Mouse (Mus musculus): Measurements from ENCODE around the gene Gm10160. TPM values are rescaled to one million over a fixed set of nuclear protein-coding genes. Genes with fewer than 3 reads are reported as not detected.
A peak's percentile ranks its signal among the peaks of the same experiment; 100 is the strongest.

Gm10160 gene
- total and polyA plus RNA-seq, 2 experiments from 2014 or later, result not detected

- no peak for TF ChIP-seq CTCF (IDR thresholded peaks at IDR 0.05; ENCODE audit: low read depth)
- no peaks in the 10 kb centered on the region for H3K36me3 ChIP-seq (ENCODE audit: insufficient read depth, low read length)
- H3K4me2 ChIP-seq (ENCODE audit: low read depth, low read length), result peak overlapping the region; percentile 98
- DNase-seq (ENCODE audit: low spot score) (no peak), ATAC-seq (peak; percentile 33; the same call in 1 of the 2 replicates)
- H3K4me3 ChIP-seq (ENCODE audit: low read length), result peak overlapping the region; percentile 54
- H3K27me3 ChIP-seq (ENCODE audit: insufficient read depth, low read length), result no peaks in the 10 kb centered on the region; the same call in 1 of the 2 replicates
- no peak overlapping the region for H3K27ac ChIP-seq
- WGBS, result 36% methylated on average over 11 of the region's 11 CpGs
- no peak overlapping the region for H3K9ac ChIP-seq (replicated peaks; ENCODE audit: low read length)
- H3K9me3 ChIP-seq (ENCODE audit: low read length), result no peaks in the 10 kb centered on the region
- H3K4me1 ChIP-seq (ENCODE audit: insufficient read depth, low read length), result peaks cover 4% of the 10 kb centered on the region; the same call in 1 of the 2 replicates
Observed at GRCm38 (mm10) chr7:81860071-81860470, 4.5 kb upstream of the Gm10160 start.

- WGBS, result 2% methylated on average over 64 of the region's 64 CpGs
- H3K36me3 ChIP-seq (ENCODE audit: insufficient read depth, low read length), result no peaks in the 10 kb centered on the region
Observed at GRCm38 (mm10) chr7:81858968-81859721, 3.6 kb upstream of the Gm10160 start, which contains the start of gene Tm6sf1. Tm6sf1 (plus strand) TSS chr7:81859001.

GRCm38 (mm10) chr7:81858236-81858635, 2.6 kb upstream of the Gm10160 start:
- Histone ChIP-seq H3K9me3 (ENCODE audit: low read length) (no peaks in the 10 kb centered on the region), H3K27ac (no peak overlapping the region), H3K4me2 (ENCODE audit: low read depth, low read length) (peak overlapping the region; percentile 98), H3K27me3 (ENCODE audit: insufficient read depth, low read length) (no peaks in the 10 kb centered on the region; the same call in 1 of the 2 replicates), H3K4me1 (ENCODE audit: insufficient read depth, low read length) (peaks cover 4% of the 10 kb centered on the region; the same call in 1 of the 2 replicates), H3K36me3 (ENCODE audit: insufficient read depth, low read length) (no peaks in the 10 kb centered on the region), H3K9ac (replicated peaks; ENCODE audit: low read length) (0 out of 2 replicates have a peak overlapping the region, but pooled peaks have one; percentile 60), H3K4me3 (ENCODE audit: low read length) (peak overlapping the region; percentile 54)
- 15% methylated on average over 9 of the region's 9 CpGs for WGBS
- ATAC-seq (no peak), DNase-seq (ENCODE audit: low spot score) (no peak)
- TF ChIP-seq CTCF (IDR thresholded peaks at IDR 0.05; ENCODE audit: low read depth), result no peak

More at GRCm38 (mm10) chr7:81858968-81859721, 3.6 kb upstream of the Gm10160 start, which contains the start of gene Tm6sf1:
- no peaks in the 10 kb centered on the region for H3K9me3 ChIP-seq (ENCODE audit: low read length)
- no peak; the same call in 1 of the 2 replicates for TF ChIP-seq CTCF (IDR thresholded peaks at IDR 0.05; ENCODE audit: low read depth)
- no peaks in the 10 kb centered on the region; the same call in 1 of the 2 replicates for H3K27me3 ChIP-seq (ENCODE audit: insufficient read depth, low read length)
- H3K4me2 ChIP-seq (ENCODE audit: low read depth, low read length), result peak within 1 kb of the TSS; percentile 98
- DNase-seq (ENCODE audit: low spot score) (peak; percentile 52), ATAC-seq (peak; percentile 78)
- H3K4me1 ChIP-seq (ENCODE audit: insufficient read depth, low read length), result peaks cover 4% of the 10 kb centered on the region; the same call in 1 of the 2 replicates
- peak within 1 kb of the TSS; percentile 45; the same call in 1 of the 2 replicates for H3K27ac ChIP-seq
- H3K4me3 ChIP-seq (ENCODE audit: low read length), result peak within 1 kb of the TSS; percentile 54
- H3K9ac ChIP-seq (replicated peaks; ENCODE audit: low read length), result peak within 1 kb of the TSS; percentile 60

GRCm38 (mm10) chr7:81856221-81856620, 627 bp upstream of the Gm10160 start:
- Histone ChIP-seq H3K4me2 (ENCODE audit: low read depth, low read length) (no peak overlapping the region), H3K9me3 (ENCODE audit: low read length) (no peaks in the 10 kb centered on the region), H3K9ac (replicated peaks; ENCODE audit: low read length) (no peak overlapping the region), H3K27me3 (ENCODE audit: insufficient read depth, low read length) (no peaks in the 10 kb centered on the region; the same call in 1 of the 2 replicates), H3K4me1 (ENCODE audit: insufficient read depth, low read length) (peaks cover 4% of the 10 kb centered on the region; the same call in 1 of the 2 replicates), H3K4me3 (ENCODE audit: low read length) (no peak overlapping the region), H3K36me3 (ENCODE audit: insufficient read depth, low read length) (no peaks in the 10 kb centered on the region), H3K27ac (no peak overlapping the region)
- DNase-seq (ENCODE audit: low spot score) (no peak), ATAC-seq (no peak)
- no peak for TF ChIP-seq CTCF (IDR thresholded peaks at IDR 0.05; ENCODE audit: low read depth)
- 81% methylated on average over 4 of the region's 4 CpGs for WGBS

- no peak for ATAC-seq
- DNase-seq (ENCODE audit: low spot score), result no peak
- H3K36me3 ChIP-seq (ENCODE audit: insufficient read depth, low read length), result no peaks in the 10 kb centered on the region
- H3K4me2 ChIP-seq (ENCODE audit: low read depth, low read length), result no peak overlapping the region
- no peaks in the 10 kb centered on the region; the same call in 1 of the 2 replicates for H3K27me3 ChIP-seq (ENCODE audit: insufficient read depth, low read length)
- H3K4me1 ChIP-seq (ENCODE audit: insufficient read depth, low read length), result no peaks in the 10 kb centered on the region; the same call in 1 of the 2 replicates
- H3K9me3 ChIP-seq (ENCODE audit: low read length), result no peaks in the 10 kb centered on the region
- no peak overlapping the region for H3K9ac ChIP-seq (replicated peaks; ENCODE audit: low read length)
- H3K27ac ChIP-seq, result no peak overlapping the region
- no peak overlapping the region for H3K4me3 ChIP-seq (ENCODE audit: low read length)
- TF ChIP-seq CTCF (IDR thresholded peaks at IDR 0.05; ENCODE audit: low read depth), result no peak
- 42% methylated on average over 8 of the region's 8 CpGs for WGBS
Observed at GRCm38 (mm10) chr7:81854568-81855307, 856 bp downstream of the Gm10160 start.

- Histone ChIP-seq H3K9ac (replicated peaks; ENCODE audit: low read length) (no peak overlapping the region), H3K4me1 (ENCODE audit: insufficient read depth, low read length) (no peaks in the 10 kb centered on the region), H3K27me3 (ENCODE audit: insufficient read depth, low read length) (no peaks in the 10 kb centered on the region), H3K36me3 (ENCODE audit: insufficient read depth, low read length) (no peaks in the 10 kb centered on the region), H3K9me3 (ENCODE audit: low read length) (no peaks in the 10 kb centered on the region), H3K4me3 (ENCODE audit: low read length) (no peak overlapping the region), H3K4me2 (ENCODE audit: low read depth, low read length) (no peak overlapping the region), H3K27ac (no peak overlapping the region)
- no peak for ATAC-seq
- DNase-seq (ENCODE audit: low spot score), result no peak
- 92% methylated on average over 3 of the region's 3 CpGs for WGBS
- TF ChIP-seq CTCF (IDR thresholded peaks at IDR 0.05; ENCODE audit: low read depth), result no peak
Observed at GRCm38 (mm10) chr7:81851706-81852105, 3.9 kb downstream of the Gm10160 start.
